Mouse (Mus musculus) forebrain, embryonic 10.5 days (tissue): ENCODE measurements around the gene Mia2. TPM values are rescaled to one million over a fixed set of nuclear protein-coding genes. Genes with fewer than 3 reads are reported as not detected.

Source experiments
- DNase-seq: peaks from one replicate; pipeline ENCODE4 v3.0.0-alpha.2; 2017; ENCODE audit warnings: low spot score; ENCODE audit errors: extremely low spot score
- H3K27ac ChIP-seq: fragments of 300-500 bp; sonication (generic); 2 replicates; pipeline ENCODE4 v1.5.1; 2016; ENCODE audit warnings: mild to moderate bottlenecking
- H3K27me3 ChIP-seq: fragments of 300-500 bp; sonication (generic); 2 replicates; pipeline ENCODE4 v1.6.1; 2016; ENCODE audit warnings: mild to moderate bottlenecking; ENCODE audit not compliant: poor library complexity, severe bottlenecking
- H3K36me3 ChIP-seq: fragments of 300-500 bp; sonication (generic); replicated peaks from 2 replicates; pipeline ENCODE4 v1.6.1; 2016; ENCODE audit warnings: mild to moderate bottlenecking, moderate library complexity
- H3K4me1 ChIP-seq: fragments of 300-500 bp; sonication (generic); 2 replicates; pipeline ENCODE4 v1.6.1; 2016
- H3K4me3 ChIP-seq: fragments of 300-500 bp; sonication (generic); 2 replicates; pipeline ENCODE4 v1.5.1; 2016; ENCODE audit warnings: mild to moderate bottlenecking, moderate library complexity
- H3K9me3 ChIP-seq: fragments of 300-500 bp; sonication (generic); 2 replicates; pipeline ENCODE4 v1.6.1; 2016; ENCODE audit warnings: mild to moderate bottlenecking, moderate library complexity
- WGBS: fragments of 180-500 bp; shearing (Covaris S2); methylation state at CpG from one replicate; pipeline ENCODE4 v1.1.7; 2016; 5-methylcytosine and 5-hydroxymethylcytosine counted together
- polyA plus RNA-seq: library from polyadenylated mRNA; unstranded; fragments of >200 nt; fragmentation: Nextera tagmentation; extraction: Ambion mirVana; gene quantifications from 2 replicates; pipeline ENCODE4 v1.2.1, GENCODE M21; 2016

The Mia2 gene
- polyA plus RNA-seq, 1 experiment from 2014 or later, result 43.8 TPM

DNA sequence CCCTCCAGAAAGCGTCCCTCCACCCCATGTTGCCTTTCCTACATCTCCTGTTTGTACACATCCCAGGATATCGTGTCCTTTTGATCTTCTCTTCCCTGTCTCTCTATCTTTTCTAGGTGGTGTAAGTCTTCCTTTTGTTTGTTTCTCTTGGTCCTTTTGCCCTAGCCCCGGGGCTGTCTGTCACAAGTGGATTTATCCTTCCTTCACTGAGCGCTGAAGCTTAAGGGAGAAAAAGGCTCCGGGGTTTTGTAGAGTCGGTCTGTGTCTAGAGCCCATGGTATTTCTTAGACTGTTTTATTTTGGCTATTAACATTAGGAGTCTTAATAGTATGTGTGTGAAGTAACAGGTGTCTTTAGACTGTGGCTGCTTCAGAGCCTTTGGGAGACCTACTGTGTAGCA, 41.4 kb downstream of the Mia2 start:
- peaks cover 72% of the 10 kb centered on the region for H3K36me3 ChIP-seq
- peaks cover 14% of the 10 kb centered on the region for H3K4me1 ChIP-seq
- no peaks in the 10 kb centered on the region for H3K9me3 ChIP-seq
- DNase-seq, result no peak
- no peak overlapping the region for H3K27ac ChIP-seq
- WGBS, result 90% methylated on average over 6 of the region's 6 CpGs
- no peaks in the 10 kb centered on the region for H3K27me3 ChIP-seq
- no peak overlapping the region for H3K4me3 ChIP-seq

DNA sequence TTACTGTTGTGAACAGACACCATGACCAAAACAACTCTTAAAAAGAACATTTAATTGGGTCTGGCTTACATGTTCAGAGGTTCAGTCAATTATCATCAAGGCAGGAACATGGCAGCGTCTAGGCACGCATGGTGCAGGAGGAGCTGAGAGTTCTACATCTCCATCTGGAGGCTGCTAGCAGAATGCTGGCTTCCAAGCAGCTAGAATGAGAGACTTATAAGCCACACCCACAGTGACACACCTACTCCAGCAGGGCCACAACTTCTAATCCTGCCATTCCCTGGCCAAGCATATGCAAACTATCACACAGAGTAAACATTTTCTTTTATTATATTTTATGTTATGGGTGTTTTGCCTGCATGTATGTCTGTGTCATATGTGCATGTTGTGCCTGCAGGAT, 43.8 kb downstream of the Mia2 start:
- Histone ChIP-seq H3K4me1 (no peaks in the 10 kb centered on the region), H3K36me3 (peaks cover 89% of the 10 kb centered on the region)

DNA sequence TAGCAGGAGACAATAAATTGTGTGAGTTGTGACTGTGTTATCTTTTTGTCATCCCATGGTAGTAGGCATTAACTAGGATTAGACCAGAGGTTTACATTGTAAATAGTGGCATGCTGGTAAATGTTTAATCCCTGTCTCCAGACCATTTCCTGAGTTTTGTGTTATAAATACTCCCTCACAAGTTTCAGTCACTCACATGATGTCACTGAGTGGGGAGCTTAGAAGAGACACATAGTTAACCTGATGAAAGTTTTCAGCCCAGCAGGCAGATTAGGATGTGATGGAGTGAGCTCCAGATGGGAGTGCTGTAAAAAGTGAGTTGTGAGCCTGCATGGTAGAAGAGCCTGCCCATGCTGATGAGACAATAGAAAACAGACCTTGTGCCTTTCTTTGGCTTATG, 49.5 kb downstream of the Mia2 start:
- Histone ChIP-seq H3K4me3 (no peak overlapping the region), H3K36me3 (peaks cover 95% of the 10 kb centered on the region), H3K4me1 (no peaks in the 10 kb centered on the region), H3K27me3 (no peaks in the 10 kb centered on the region), H3K9me3 (no peaks in the 10 kb centered on the region), H3K27ac (no peak overlapping the region)
- DNase-seq, result no peak

More for the DNA sequence above, 43.8 kb downstream of the Mia2 start:
- H3K9me3 ChIP-seq, result no peaks in the 10 kb centered on the region
- H3K4me3 ChIP-seq, result no peak overlapping the region
- H3K27me3 ChIP-seq, result no peaks in the 10 kb centered on the region
- H3K27ac ChIP-seq, result no peak overlapping the region
- no peak for DNase-seq
- 86% methylated on average over 2 of the region's 2 CpGs for WGBS

DNA sequence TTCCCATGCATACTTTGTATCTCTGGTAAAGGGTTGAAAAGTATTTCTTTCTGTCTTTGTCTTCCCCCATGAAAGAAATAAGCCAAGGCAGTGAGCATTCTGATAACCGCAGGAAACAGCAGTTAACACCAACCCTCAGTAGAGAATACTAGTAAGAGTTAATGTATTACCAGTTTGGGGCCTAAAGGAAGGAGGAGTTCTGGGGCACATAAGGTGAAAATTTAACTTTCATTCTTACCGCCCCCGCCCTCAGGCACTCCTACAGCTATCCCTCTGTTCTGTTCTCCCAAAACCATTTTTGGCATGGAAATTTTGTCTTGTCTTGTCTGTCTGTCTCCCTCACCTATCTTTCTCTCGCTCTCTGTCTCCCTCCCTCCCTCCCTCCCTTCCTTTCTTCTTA, 54.1 kb downstream of the Mia2 start:
- H3K27me3 ChIP-seq, result no peaks in the 10 kb centered on the region
- H3K4me3 ChIP-seq, result no peak overlapping the region
- H3K27ac ChIP-seq, result no peak overlapping the region
- no peak for DNase-seq
- no peaks in the 10 kb centered on the region for H3K9me3 ChIP-seq
- H3K36me3 ChIP-seq, result peaks cover 97% of the 10 kb centered on the region
- WGBS, result 94% methylated on average over 4 of the region's 4 CpGs
- H3K4me1 ChIP-seq, result no peaks in the 10 kb centered on the region

DNA sequence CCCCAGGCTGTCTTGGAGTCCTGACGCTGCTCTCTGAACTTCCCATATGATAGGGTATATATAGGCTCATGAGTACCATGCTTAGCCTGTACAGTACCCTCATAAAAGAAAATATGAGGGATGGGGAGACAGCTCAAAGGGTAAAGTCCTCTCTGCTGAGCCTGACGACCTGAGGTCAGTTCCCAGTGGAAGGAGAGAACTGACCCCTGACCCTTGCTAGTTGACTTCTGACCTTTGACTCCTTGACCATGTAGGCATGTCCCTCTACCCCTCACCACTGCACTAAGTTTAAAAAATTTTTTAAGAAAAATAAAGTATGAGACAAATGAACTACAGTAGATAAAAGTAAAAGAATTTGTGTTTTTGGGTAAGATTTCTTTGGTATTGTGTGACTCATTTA, 65.5 kb downstream of the Mia2 start:
- 62% methylated on average over 2 of the region's 2 CpGs for WGBS
- Histone ChIP-seq H3K4me1 (no peaks in the 10 kb centered on the region), H3K27ac (no peak overlapping the region), H3K36me3 (peaks cover 94% of the 10 kb centered on the region), H3K27me3 (no peaks in the 10 kb centered on the region), H3K9me3 (no peaks in the 10 kb centered on the region), H3K4me3 (no peak overlapping the region)
- no peak for DNase-seq

DNA sequence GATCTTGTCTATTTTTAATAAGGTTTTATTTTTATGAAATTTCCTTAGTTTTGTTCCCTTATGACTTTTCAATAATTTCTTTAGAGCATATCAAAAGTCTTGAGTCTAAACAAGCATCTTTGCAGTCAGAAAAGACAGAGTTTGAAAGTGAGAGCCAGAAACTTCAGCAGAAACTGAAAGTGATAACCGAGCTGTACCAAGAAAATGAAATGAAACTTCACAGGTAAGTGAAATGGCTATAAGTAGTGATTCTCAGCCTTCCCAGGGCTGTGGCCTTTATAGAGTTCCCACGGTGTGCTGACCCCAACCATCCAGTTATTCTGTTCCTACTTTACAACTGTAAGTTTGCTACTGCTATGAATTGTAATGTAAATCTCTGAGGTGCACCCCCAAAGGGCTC, 67.2 kb downstream of the Mia2 start:
- H3K4me1 ChIP-seq, result no peaks in the 10 kb centered on the region
- 93% methylated on average over 2 of the region's 2 CpGs for WGBS
- H3K27ac ChIP-seq, result no peak overlapping the region
- no peak overlapping the region for H3K4me3 ChIP-seq
- peaks cover 84% of the 10 kb centered on the region for H3K36me3 ChIP-seq
- DNase-seq, result no peak
- no peaks in the 10 kb centered on the region for H3K27me3 ChIP-seq
- no peaks in the 10 kb centered on the region for H3K9me3 ChIP-seq

DNA sequence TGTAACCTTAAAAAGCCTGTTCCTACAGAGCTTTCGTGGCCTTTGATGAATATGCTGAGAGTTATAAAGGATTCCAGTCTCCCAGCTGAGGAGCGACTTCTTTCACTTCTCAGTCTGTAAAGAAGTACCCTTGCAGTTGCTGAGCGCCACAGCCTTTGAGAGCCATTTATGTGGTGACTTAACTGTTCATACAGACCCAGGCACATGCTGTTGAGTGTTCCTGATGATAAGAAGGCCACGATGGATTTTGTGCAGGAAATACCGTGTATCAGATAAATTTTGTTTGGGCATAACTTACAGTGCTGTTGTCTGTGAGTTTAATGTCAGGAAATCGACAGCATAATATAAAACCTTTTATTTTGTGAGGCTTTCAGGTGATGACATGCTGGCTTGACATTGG, 68.9 kb downstream of the Mia2 start:
- H3K4me1 ChIP-seq, result no peaks in the 10 kb centered on the region
- H3K27me3 ChIP-seq, result no peaks in the 10 kb centered on the region
- WGBS, result 95% methylated on average over 6 of the region's 6 CpGs
- H3K36me3 ChIP-seq, result peaks cover 80% of the 10 kb centered on the region
- no peak overlapping the region for H3K27ac ChIP-seq
- DNase-seq, result no peak
- H3K9me3 ChIP-seq, result no peaks in the 10 kb centered on the region
- no peak overlapping the region for H3K4me3 ChIP-seq

DNA sequence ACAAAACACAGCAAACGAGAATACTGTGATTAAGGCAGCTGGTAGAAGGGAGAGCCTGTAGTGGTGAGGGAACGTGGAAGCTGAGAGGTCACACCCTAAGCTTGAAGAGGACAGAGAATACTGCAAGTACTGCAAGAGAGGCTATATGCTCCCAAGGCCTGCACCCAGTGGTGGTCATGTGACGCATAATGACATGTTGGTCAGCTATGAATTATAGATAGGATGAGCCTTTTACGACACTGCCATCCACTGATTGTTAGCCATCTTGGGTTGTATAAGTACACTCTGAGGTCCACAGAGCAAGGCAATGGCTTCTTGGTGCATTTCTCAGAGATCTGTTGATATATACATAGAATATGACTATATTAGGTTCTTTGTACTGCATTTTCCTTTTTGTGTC, 71.0 kb downstream of the Mia2 start:
- no peak overlapping the region for H3K4me3 ChIP-seq
- no peak overlapping the region for H3K27ac ChIP-seq
- DNase-seq, result no peak
- H3K9me3 ChIP-seq, result no peaks in the 10 kb centered on the region
- H3K4me1 ChIP-seq, result no peaks in the 10 kb centered on the region
- H3K36me3 ChIP-seq, result peaks cover 79% of the 10 kb centered on the region
- WGBS, result 92% methylated on average over 4 of the region's 4 CpGs
- H3K27me3 ChIP-seq, result no peaks in the 10 kb centered on the region

DNA sequence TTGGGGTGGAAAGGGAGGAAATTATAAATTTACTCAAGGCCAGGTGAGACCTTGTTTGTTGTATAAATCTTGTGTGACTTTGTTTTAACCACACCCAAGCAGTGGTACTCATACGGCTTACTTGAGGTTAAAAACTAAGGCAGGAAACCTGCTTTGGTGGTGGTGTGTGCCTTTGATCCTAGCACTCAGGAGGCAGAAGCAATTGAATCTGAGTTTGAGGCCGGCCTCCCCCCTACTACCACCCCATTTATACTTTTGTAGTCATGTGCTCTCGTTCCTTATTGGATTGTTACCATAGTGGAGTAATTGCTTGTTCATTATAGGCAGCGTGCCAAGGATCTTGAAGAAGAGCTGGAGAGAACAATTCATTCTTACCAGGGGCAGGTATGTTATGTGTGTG, 74.3 kb downstream of the Mia2 start:
- Histone ChIP-seq H3K9me3 (no peaks in the 10 kb centered on the region), H3K4me1 (no peaks in the 10 kb centered on the region), H3K36me3 (peaks cover 71% of the 10 kb centered on the region), H3K4me3 (no peak overlapping the region), H3K27me3 (no peaks in the 10 kb centered on the region), H3K27ac (no peak overlapping the region)
- no peak for DNase-seq
- WGBS, result 93% methylated on average over 4 of the region's 4 CpGs

DNA sequence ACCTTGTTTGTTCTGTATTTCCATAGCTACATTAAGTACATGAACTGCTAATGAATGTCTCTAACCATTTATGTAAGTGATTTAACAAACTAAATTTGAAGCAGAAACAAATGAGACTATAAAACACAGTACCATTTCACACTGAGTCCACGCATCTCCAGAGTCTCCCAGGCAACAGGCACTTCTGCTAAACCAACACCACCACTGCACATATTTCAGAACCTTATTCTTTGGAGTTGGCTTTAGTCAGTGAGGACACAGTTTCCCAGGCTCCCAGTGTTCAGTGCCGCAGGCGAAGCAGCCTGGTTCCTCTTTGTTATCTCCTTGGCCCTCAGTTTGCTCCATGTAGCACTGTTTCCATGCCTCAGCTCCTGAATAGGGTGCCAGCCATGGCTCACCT, 82.2 kb downstream of the Mia2 start:
- 94% methylated on average over 3 of the region's 3 CpGs for WGBS
- Histone ChIP-seq H3K27ac (no peak overlapping the region), H3K27me3 (no peaks in the 10 kb centered on the region), H3K4me1 (no peaks in the 10 kb centered on the region), H3K4me3 (no peak overlapping the region), H3K9me3 (no peaks in the 10 kb centered on the region), H3K36me3 (peaks cover 89% of the 10 kb centered on the region)
- DNase-seq, result no peak

DNA sequence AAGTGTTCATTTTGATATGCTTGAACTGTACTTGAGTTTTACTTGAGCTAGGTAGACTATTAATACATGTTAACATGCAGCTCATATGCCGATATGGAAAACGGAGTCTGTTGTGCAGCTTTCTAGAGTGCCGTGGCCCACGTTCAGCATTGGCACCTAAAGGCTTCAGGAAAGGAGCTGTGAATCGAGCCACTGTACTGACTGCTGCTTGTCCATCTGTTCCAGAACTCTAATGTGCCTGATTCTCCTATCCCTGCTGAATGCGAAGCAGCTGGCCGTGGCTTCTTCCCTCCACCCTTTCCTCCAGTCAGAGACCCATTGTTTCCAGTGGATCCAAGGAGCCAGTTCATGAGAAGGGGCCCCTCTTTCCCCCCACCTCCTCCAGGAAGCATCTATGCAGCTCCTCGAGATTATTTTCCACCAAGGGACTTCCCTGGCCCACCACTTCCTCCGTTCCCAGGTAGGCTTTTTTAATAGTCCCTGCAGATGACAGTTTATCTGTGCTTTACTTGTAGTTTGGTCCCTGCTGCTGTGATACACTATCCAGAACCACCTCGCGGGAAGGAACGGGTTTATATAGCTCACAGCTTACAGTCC, 92.6 kb downstream of the Mia2 start:
- Histone ChIP-seq H3K4me1 (no peaks in the 10 kb centered on the region), H3K36me3 (peaks cover 82% of the 10 kb centered on the region), H3K27me3 (no peaks in the 10 kb centered on the region), H3K4me3 (no peak overlapping the region), H3K27ac (no peak overlapping the region), H3K9me3 (no peaks in the 10 kb centered on the region)
- 90% methylated on average over 12 of the region's 12 CpGs for WGBS
- no peak for DNase-seq

DNA sequence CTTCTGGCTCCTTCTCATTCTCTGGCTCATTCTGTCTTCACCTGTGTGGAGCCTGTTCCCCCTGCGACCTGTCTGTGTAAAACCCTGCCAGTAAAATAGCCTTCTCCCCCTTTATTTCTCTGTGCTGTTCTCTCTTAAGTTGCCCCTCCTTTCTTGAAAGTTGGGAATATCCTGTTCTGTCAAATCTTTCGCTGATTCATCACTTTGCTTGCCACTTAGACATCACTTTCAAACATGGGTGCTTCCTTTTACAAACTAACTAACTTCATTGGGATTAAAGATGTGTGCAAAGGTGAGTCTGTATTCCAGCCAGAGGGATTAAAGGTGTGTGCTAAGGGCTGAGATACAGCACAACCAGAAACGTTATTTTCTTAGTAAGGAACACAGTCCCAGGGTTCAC, 98.0 kb downstream of the Mia2 start:
- no peak for DNase-seq
- WGBS, result 91% methylated on average over 3 of the region's 3 CpGs
- H3K27me3 ChIP-seq, result no peaks in the 10 kb centered on the region
- no peak overlapping the region for H3K4me3 ChIP-seq
- no peaks in the 10 kb centered on the region for H3K9me3 ChIP-seq
- H3K27ac ChIP-seq, result no peak overlapping the region
- peaks cover 45% of the 10 kb centered on the region for H3K36me3 ChIP-seq
- no peaks in the 10 kb centered on the region for H3K4me1 ChIP-seq

DNA sequence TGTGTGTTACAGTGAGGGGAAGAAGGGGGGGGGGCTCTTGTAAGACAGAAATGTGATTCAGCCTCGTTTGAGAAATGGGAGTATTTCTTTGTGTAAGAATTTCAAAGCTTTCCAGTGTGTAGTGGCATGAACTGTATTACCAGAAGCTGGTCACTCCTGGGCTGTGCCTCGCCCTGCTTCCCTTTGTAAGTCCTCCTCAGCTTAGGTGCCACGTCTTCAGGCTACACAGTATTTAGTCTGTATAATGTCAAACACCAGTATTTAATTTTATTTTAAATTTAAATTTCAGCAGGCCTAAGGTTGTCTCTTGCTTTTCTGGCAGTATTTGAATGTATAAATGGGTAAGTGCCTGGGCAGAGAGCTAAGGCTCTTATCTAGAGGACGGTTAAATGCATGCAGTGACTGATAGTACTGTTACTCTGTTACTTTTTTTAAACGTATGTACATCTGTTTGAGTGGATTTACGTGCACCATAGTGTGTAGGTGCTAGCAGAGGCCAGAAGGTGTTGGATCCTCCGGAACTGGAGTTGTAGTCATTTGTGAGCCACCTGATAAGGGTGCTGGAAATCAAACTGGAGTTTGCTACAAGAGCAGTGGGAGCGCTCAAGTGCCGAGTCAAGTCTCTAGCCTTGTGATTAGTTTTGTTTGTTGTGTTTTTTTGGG, 98.9 kb downstream of the Mia2 start:
- Histone ChIP-seq H3K4me1 (no peaks in the 10 kb centered on the region), H3K27ac (no peak overlapping the region), H3K27me3 (no peaks in the 10 kb centered on the region), H3K9me3 (no peaks in the 10 kb centered on the region), H3K36me3 (peaks cover 41% of the 10 kb centered on the region), H3K4me3 (no peak overlapping the region)
- WGBS, result 92% methylated on average over 9 of the region's 9 CpGs
- DNase-seq, result no peak

DNA sequence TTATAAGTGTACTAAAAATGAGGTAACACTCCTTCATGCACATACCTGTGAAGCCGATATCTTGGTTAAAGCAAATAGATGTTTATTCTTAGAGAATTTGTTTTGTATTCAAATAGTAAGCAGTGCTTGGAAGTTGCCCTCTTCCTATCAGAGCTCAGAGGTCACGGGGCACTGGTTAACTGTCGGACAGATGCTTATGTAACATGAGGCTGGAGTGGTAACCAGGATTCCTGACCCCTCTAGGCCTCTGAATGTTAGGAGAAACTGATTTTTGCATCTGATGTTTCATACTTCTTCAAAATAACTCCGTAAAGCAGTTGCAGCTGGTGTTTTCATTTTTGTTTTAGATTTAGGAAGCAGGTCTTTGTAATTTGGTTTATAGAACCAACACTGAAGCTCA, 99.5 kb downstream of the Mia2 start:
- H3K27me3 ChIP-seq, result no peaks in the 10 kb centered on the region
- no peaks in the 10 kb centered on the region for H3K9me3 ChIP-seq
- no peak overlapping the region for H3K4me3 ChIP-seq
- WGBS, result 89% methylated on average over 4 of the region's 4 CpGs
- DNase-seq, result no peak
- H3K36me3 ChIP-seq, result peaks cover 41% of the 10 kb centered on the region
- H3K27ac ChIP-seq, result no peak overlapping the region
- H3K4me1 ChIP-seq, result no peaks in the 10 kb centered on the region
